7 mouse cellular contexts compared by ENCODE assay signal in the genomic region with DNA sequence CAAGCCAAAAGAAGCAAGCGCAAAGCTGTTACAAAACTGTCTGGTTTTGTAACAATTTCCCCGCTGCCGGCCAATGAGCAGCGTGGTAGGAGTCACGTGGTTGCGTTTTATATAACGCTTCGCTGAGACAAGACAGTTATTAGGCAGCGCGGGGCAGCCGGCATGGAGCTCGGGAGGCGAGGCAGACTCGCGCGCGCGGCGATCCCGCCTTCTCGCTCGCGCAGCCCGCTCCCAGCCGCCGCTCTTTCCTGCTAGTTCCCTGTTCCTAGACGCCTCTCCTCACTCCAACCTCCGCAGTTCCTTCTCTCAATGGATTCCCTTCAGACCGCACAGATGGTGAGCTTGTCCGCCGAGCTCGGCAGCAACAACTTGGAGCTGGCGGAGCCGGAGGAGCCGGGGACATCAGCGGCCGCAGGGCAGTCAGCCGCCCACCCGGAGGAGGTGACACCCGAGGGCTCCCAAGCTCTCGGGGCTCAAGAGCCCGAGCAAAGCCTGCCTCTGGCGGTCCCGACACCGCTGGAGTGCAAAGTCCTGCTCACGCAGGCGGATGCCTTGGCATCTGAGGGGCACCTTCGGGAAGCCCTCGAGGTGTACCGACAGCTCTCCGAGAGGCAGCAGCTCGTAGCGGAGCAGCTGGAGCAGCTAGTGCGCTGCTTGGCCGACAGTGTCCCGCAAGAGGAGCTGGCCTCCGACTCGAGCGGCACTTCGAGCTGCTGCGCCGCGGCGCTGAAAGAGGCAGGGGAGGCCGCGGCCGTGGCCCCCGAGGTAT. TPM values are rescaled to one million over a fixed set of nuclear protein-coding genes. Genes with fewer than 3 reads are reported as not detected.
DNase-seq lines count a peak whose midpoint lies in the region; ATAC-seq and TF ChIP-seq lines count a peak whose summit lies in the region.

TSS of gene Lonrf3 (plus strand) at position 83 of the 769 bp plus-strand sequence.

- TF ChIP-seq POLR2A in bone marrow, adult 2 months (IDR thresholded peaks at IDR 0.05; ENCODE audit: borderline replicate concordance, control insufficient read depth, low read depth, low read length), result peak; percentile 72; the same call in 1 of the 2 replicates
- TF ChIP-seq POLR2A in heart, adult 2 months (IDR thresholded peaks at IDR 0.05; ENCODE audit: insufficient read depth, low read depth, low read length), result peak; percentile 84

- peak within 1 kb of the TSS; percentile 77 for H3K4me2 ChIP-seq in embryonic facial prominence, embryonic 11.5 days (ENCODE audit: low read depth, low read length)

- peak within 1 kb of the TSS; percentile 64 for H3K4me3 ChIP-seq in bone marrow, adult 2 months (replicated peaks; ENCODE audit: control insufficient read depth, low read depth, low read length)
- peak within 1 kb of the TSS; percentile 36 for H3K4me3 ChIP-seq in embryonic facial prominence, embryonic 11.5 days (ENCODE audit: low read depth, low read length)
- peak within 1 kb of the TSS; percentile 52 for H3K4me3 ChIP-seq in heart, adult 2 months

- no peaks in the 10 kb centered on the region for H3K9me3 ChIP-seq in embryonic facial prominence, embryonic 11.5 days (replicated peaks; ENCODE audit: control insufficient read depth, low read length)

- H3K27ac ChIP-seq in bone marrow, adult 2 months (ENCODE audit: control insufficient read depth, insufficient read depth, low read depth, low read length, poor library complexity), result peak within 1 kb of the TSS; percentile 34; the same call in 1 of the 2 replicates
- no peak within 1 kb of the TSS for H3K27ac ChIP-seq in embryonic facial prominence, embryonic 11.5 days (replicated peaks; ENCODE audit: low read depth, low read length)
- H3K27ac ChIP-seq in heart, adult 2 months, result peak within 1 kb of the TSS; percentile 15; the same call in 1 of the 2 replicates

- no peaks in the 10 kb centered on the region for H3K36me3 ChIP-seq in embryonic facial prominence, embryonic 11.5 days (replicated peaks; ENCODE audit: control insufficient read depth, insufficient read depth, low read depth, low read length)
- no peaks in the 10 kb centered on the region for H3K36me3 ChIP-seq in heart, adult 2 months (ENCODE audit: control insufficient read depth, insufficient read depth, low read length)

- TF ChIP-seq CTCF in bone marrow, adult 2 months (IDR thresholded peaks at IDR 0.05; ENCODE audit: control insufficient read depth, insufficient read depth, low read length), result no peak
- no peak for TF ChIP-seq CTCF in heart, adult 2 months (IDR thresholded peaks at IDR 0.05)

- WGBS in bone marrow, adult 2 months, result 18% methylated on average over 60 of the region's 68 CpGs
- WGBS in embryonic facial prominence, embryonic 11.5 days, result 14% methylated on average over 62 of the region's 68 CpGs
- 26% methylated on average over 68 of the region's 68 CpGs for WGBS in heart, adult 2 months

- no peaks in the 10 kb centered on the region for H3K4me1 ChIP-seq in bone marrow, adult 2 months (ENCODE audit: control insufficient read depth, insufficient read depth, low read length)
- H3K4me1 ChIP-seq in embryonic facial prominence, embryonic 11.5 days (ENCODE audit: control insufficient read depth, insufficient read depth, low read length), result no peaks in the 10 kb centered on the region
- no peaks in the 10 kb centered on the region; the same call in 1 of the 2 replicates for H3K4me1 ChIP-seq in heart, adult 2 months (ENCODE audit: control insufficient read depth, insufficient read depth, low read length)

- H3K27me3 ChIP-seq in embryonic facial prominence, embryonic 11.5 days (ENCODE audit: control insufficient read depth, insufficient read depth, low read length), result peaks cover 13% of the 10 kb centered on the region
- no peaks in the 10 kb centered on the region for H3K27me3 ChIP-seq in heart, adult 2 months (ENCODE audit: control insufficient read depth, insufficient read depth, low read length)

- DNase-seq in embryonic facial prominence, embryonic 11.5 days (ENCODE audit: low spot score), result peak; percentile 46
- peak; percentile 82 to 83 for DNase-seq in heart, adult 2 months
- peak; percentile 82 for DNase-seq in kidney, adult 18-20 months
- peak; percentile 64 for DNase-seq in left cerebral cortex, postnatal 4 days
- peak; percentile 59 for DNase-seq in mesoderm, embryonic 11.5 days (ENCODE audit: low read depth, low spot score)
- peak; percentile 66 for DNase-seq in right cerebral cortex, postnatal 25 days

- 0 out of 2 replicates have a peak, but pooled peaks have one; percentile 14 for TF ChIP-seq EP300 in heart, adult 2 months (IDR thresholded peaks at IDR 0.05; ENCODE audit: insufficient read depth, low read depth, low read length)

- peak within 1 kb of the TSS; percentile 18; the same call in 1 of the 2 replicates for H3K9ac ChIP-seq in embryonic facial prominence, embryonic 11.5 days (replicated peaks; ENCODE audit: low read length)
- H3K9ac ChIP-seq in heart, adult 2 months (ENCODE audit: low read depth, low read length), result peak within 1 kb of the TSS; percentile 56

- no peaks in the 10 kb centered on the region for H3K79me2 ChIP-seq in heart, adult 2 months (replicated peaks; ENCODE audit: control insufficient read depth, insufficient read depth, low read length)

- peak; percentile 55; the same call in 1 of the 2 replicates for ATAC-seq in embryonic facial prominence, embryonic 11.5 days (replicated peaks; ENCODE audit: insufficient number of reproducible peaks, low FRiP score, low TSS enrichment, low read depth)

- intact Hi-C loops in heart, adult 2 months (cut with DNase I), result no loop called here
- intact Hi-C loops in left cerebral cortex, postnatal 4 days (cut with DNase I), result no loop called here

RNA-seq across cellular contexts. Expression of gene Lonrf3, which starts in this region (rescaled TPM):
- 0.72 and 2.0 TPM in 2 replicates for polyA plus RNA-seq in bone marrow, adult 2 months (2011; ENCODE audit: insufficient read depth, insufficient read length, low replicate concordance, missing spikeins)
- 0.46 and 0.59 TPM in 2 replicates for polyA plus RNA-seq in embryonic facial prominence, embryonic 11.5 days (2014; fragmentation: Nextera tagmentation; extraction: Ambion mirVana)
- 1 to 10 TPM in 1 of 2 experiments, under 1 TPM in 1; 0.77 to 1.0 TPM for total RNA-seq in heart, adult 2 months (2021)
- polyA plus RNA-seq in heart, adult 2 months (2012; rRNA removed), result 0.20 and 0.35 TPM in 2 replicates
- 1 to 10 TPM; 4.7 to 5.6 TPM for total RNA-seq in left cerebral cortex, postnatal 4 days (2021)

Comparison
In these comparisons a context has a peak if more than half of its experiments do, and no peak if none do; other contexts are left out.
1. Peak in DNase-seq, ATAC-seq, H3K4me3 ChIP-seq, H3K9ac ChIP-seq and H3K4me2 ChIP-seq in embryonic facial prominence, embryonic 11.5 days; RNA of the gene not detected or under 1 TPM.